Comparison of ENCODE assay signal across 15 mouse cellular contexts in the genomic region with DNA sequence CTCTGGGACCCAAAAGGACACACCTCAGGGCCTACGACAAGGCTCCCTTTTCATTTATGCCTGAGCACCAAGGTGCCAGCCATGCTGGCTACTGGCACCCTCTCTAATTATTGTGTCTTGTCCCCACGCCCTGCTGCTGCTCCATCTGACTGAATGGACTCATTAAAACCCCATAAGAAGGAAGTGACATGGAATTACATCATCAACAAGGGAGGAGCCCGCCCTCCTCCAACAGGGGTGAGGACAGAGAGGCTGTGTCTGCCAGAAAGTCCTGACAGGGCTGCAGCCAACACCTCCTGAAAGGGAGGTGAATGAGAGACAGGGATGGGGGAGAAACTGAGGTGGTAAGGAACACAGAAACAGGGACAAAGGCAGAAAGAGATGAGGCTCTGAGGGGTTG. TPM values are rescaled to one million over a fixed set of nuclear protein-coding genes. Genes with fewer than 3 reads are reported as not detected.
DNase-seq lines count a peak whose midpoint lies in the region; ATAC-seq and TF ChIP-seq lines count a peak whose summit lies in the region.
"Had no signal": no experiment of that assay in that cellular context is flagged by ENCODE, and none has a peak within 500 bp of the region (broad histone marks: within the 10 kb centered on the region; RNA-seq: fewer than 3 reads in every experiment).

No protein-coding gene starts in this region.

- no peaks in the 10 kb centered on the region for H3K27me3 ChIP-seq in heart, embryonic 10.5 days (ENCODE audit: insufficient read depth, poor library complexity, severe bottlenecking)
- peaks cover 86% of the 10 kb centered on the region for H3K27me3 ChIP-seq in G1E (ENCODE audit: insufficient read depth, low read length)
- peaks cover 3% of the 10 kb centered on the region; the same call in 1 of the 2 replicates for H3K27me3 ChIP-seq in neural tube, embryonic 15.5 days (replicated peaks)
- H3K27me3 ChIP-seq: embryonic facial prominence, embryonic 12.5 days; neural tube, embryonic 13.5 days had no signal

- H3K9me3 ChIP-seq in heart, embryonic 10.5 days = no peaks in the 10 kb centered on the region
- no peaks in the 10 kb centered on the region for H3K9me3 ChIP-seq in G1E (replicated peaks)
- no peaks in the 10 kb centered on the region for H3K9me3 ChIP-seq in neural tube, embryonic 15.5 days (replicated peaks)
- H3K9me3 ChIP-seq: embryonic facial prominence, embryonic 12.5 days; lung, embryonic 15.5 days; midbrain, embryonic 12.5 days; neural tube, embryonic 13.5 days had no signal

- no peak overlapping the region for H3K4me2 ChIP-seq in neural tube, embryonic 15.5 days
- H3K4me2 ChIP-seq: embryonic facial prominence, embryonic 12.5 days; lung, embryonic 15.5 days; midbrain, embryonic 12.5 days; neural tube, embryonic 13.5 days had no signal

- H3K4me1 ChIP-seq in heart, embryonic 10.5 days = peaks cover 44% of the 10 kb centered on the region
- peaks cover 70% of the 10 kb centered on the region for H3K4me1 ChIP-seq in G1E (ENCODE audit: insufficient read depth, low read depth, low read length)
- H3K4me1 ChIP-seq in neural tube, embryonic 15.5 days = no peaks in the 10 kb centered on the region
- H3K4me1 ChIP-seq: embryonic facial prominence, embryonic 12.5 days; lung, embryonic 15.5 days; midbrain, embryonic 12.5 days; neural tube, embryonic 13.5 days had no signal

- H3K27ac ChIP-seq in heart, embryonic 10.5 days = peak overlapping the region; percentile 12; the same call in 1 of the 2 replicates
- no peak overlapping the region for H3K27ac ChIP-seq in neural tube, embryonic 15.5 days (replicated peaks)
- H3K27ac ChIP-seq: embryonic facial prominence, embryonic 12.5 days; lung, embryonic 15.5 days; midbrain, embryonic 12.5 days; neural tube, embryonic 13.5 days had no signal

- no peaks in the 10 kb centered on the region for H3K36me3 ChIP-seq in heart, embryonic 10.5 days
- no peaks in the 10 kb centered on the region for H3K36me3 ChIP-seq in G1E (replicated peaks)
- H3K36me3 ChIP-seq in neural tube, embryonic 15.5 days = no peaks in the 10 kb centered on the region
- H3K36me3 ChIP-seq: embryonic facial prominence, embryonic 12.5 days; lung, embryonic 15.5 days; midbrain, embryonic 12.5 days; neural tube, embryonic 13.5 days had no signal

- TF ChIP-seq CTCF in G1E (IDR thresholded peaks at IDR 0.05; ENCODE audit: low read depth, low read length) = no peak

- peak; percentile 42; the same call in 1 of the 2 replicates for ATAC-seq in G1E (ENCODE audit: extremely low read depth, insufficient number of reproducible peaks, low FRiP score, poor library complexity, severe bottlenecking)
- ATAC-seq in granulocyte monocyte progenitor cell, adult 5-6 weeks (replicated peaks; ENCODE audit: poor library complexity, severe bottlenecking) = peak; percentile 79
- no peak for ATAC-seq in neural tube, embryonic 15.5 days (ENCODE audit: low FRiP score)
- ATAC-seq: activated CD4-positive, CD25-positive, alpha-beta regulatory T cell, adult 4 months; inflammation-experienced regulatory T-cells, adult 6 months had no signal

- no peak overlapping the region for H3K9ac ChIP-seq in neural tube, embryonic 15.5 days (replicated peaks)
- H3K9ac ChIP-seq: embryonic facial prominence, embryonic 12.5 days; lung, embryonic 15.5 days; midbrain, embryonic 12.5 days; neural tube, embryonic 13.5 days had no signal

- no peak for DNase-seq in heart, embryonic 10.5 days (ENCODE audit: low spot score)
- DNase-seq in heart, adult 18-20 months = no peak
- peak; percentile 29 for DNase-seq in 3134 (ENCODE audit: extremely low read depth, insufficient read length, low spot score)
- DNase-seq in G1E (ENCODE audit: low spot score) = no peak
- no peak for DNase-seq in adrenal gland, postnatal 36 days
- DNase-seq in B cell, adult 2 months = no peak
- DNase-seq: kidney, postnatal 4 days had no signal

- no peak overlapping the region for H3K4me3 ChIP-seq in heart, embryonic 10.5 days
- H3K4me3 ChIP-seq in G1E (ENCODE audit: low read depth, low read length) = no peak overlapping the region; the same call in 1 of the 2 replicates
- H3K4me3 ChIP-seq in neural tube, embryonic 15.5 days (replicated peaks) = no peak overlapping the region
- H3K4me3 ChIP-seq: embryonic facial prominence, embryonic 12.5 days; lung, embryonic 15.5 days; midbrain, embryonic 12.5 days; neural tube, embryonic 13.5 days had no signal

- 75% methylated on average over 3 of the region's 3 CpGs for WGBS in heart, embryonic 10.5 days
- WGBS in neural tube, embryonic 15.5 days = 69% methylated on average over 3 of the region's 3 CpGs

RNA-seq across cellular contexts. Expression of gene Bloc1s4, which starts 17.8 kb away (rescaled TPM):
- polyA plus RNA-seq in heart, embryonic 10.5 days (2016; fragmentation: Nextera tagmentation; extraction: Ambion mirVana) = 19.5 and 27.1 TPM in 2 replicates
- 10 to 100 TPM; 14.0 to 14.2 TPM for total RNA-seq in heart, adult 18-20 months (2021)
- total RNA-seq in G1E (2014; fragmentation: Nextera tagmentation) = 5.1 and 9.3 TPM in 2 replicates
- 17.6 and 19.7 TPM in 2 replicates for total RNA-seq in G1E (2017)
- polyA plus RNA-seq in G1E (2012) = 15.9 and 22.4 TPM in 2 replicates
- 5.2 and 10.2 TPM in 2 replicates for total RNA-seq in granulocyte monocyte progenitor cell, adult 5-6 weeks (2014; fragmentation: Nextera tagmentation)
- total RNA-seq in granulocyte monocyte progenitor cell, adult 5-6 weeks (2017) = 17.1 and 20.9 TPM in 2 replicates
- total RNA-seq in adrenal gland, postnatal 36 days (2021) = 10 to 100 TPM; 31.7 to 32.5 TPM
- 26.3 and 30.0 TPM in 2 replicates for polyA plus RNA-seq in neural tube, embryonic 15.5 days (2015; fragmentation: Nextera tagmentation; extraction: Ambion mirVana)

RNA-seq across cellular contexts. Expression of gene D5Ertd579e, which starts 34.9 kb away (rescaled TPM):
- polyA plus RNA-seq in heart, embryonic 10.5 days (2016; fragmentation: Nextera tagmentation; extraction: Ambion mirVana) = 25.5 and 33.7 TPM in 2 replicates
- 10 to 100 TPM; 85.9 to 89.3 TPM for total RNA-seq in heart, adult 18-20 months (2021)
- 21.4 and 27.5 TPM in 2 replicates for total RNA-seq in G1E (2014; fragmentation: Nextera tagmentation)
- 34.4 and 39.4 TPM in 2 replicates for total RNA-seq in G1E (2017)
- 3.4 and 3.5 TPM in 2 replicates for polyA plus RNA-seq in G1E (2012)
- total RNA-seq in granulocyte monocyte progenitor cell, adult 5-6 weeks (2014; fragmentation: Nextera tagmentation) = 20.5 and 20.9 TPM in 2 replicates
- total RNA-seq in granulocyte monocyte progenitor cell, adult 5-6 weeks (2017) = 14.2 and 23.8 TPM in 2 replicates
- 10 to 100 TPM; 56.4 to 66.5 TPM for total RNA-seq in adrenal gland, postnatal 36 days (2021)
- polyA plus RNA-seq in neural tube, embryonic 15.5 days (2015; fragmentation: Nextera tagmentation; extraction: Ambion mirVana) = 26.6 and 29.1 TPM in 2 replicates
